Mouse (Mus musculus): ENCODE measurements around the gene Tshz2. TPM values are rescaled to one million over a fixed set of nuclear protein-coding genes. Genes with fewer than 3 reads are reported as not detected.

The Tshz2 gene
- polyA plus RNA-seq, 1 experiment from 2014 or later, result 1.0 TPM

DNA sequence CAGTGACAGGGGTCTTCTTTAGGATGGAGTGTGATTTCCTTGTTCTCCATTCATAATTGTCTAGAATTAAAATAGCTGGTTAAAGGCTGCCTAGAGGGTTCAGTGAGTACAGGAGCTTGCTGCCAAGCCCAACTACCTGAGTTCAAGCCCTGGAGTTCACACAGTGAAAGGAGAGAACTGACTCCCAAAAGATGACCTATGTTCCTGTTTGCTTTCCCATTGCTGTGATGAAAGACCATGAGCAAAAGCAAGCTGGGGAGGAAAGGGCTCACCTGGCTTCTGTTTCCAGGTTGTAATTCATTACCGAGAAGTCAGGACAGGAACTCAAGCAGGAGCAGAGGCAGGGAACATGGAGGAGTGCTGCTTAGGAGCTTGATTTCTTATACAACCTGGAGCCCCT, 416.0 kb downstream of the Tshz2 start:
- H3K36me3 ChIP-seq (ENCODE audit: control insufficient read depth, insufficient read depth), result no peaks in the 10 kb centered on the region
- H3K27me3 ChIP-seq (ENCODE audit: control insufficient read depth, insufficient read depth, low read depth, low read length), result no peaks in the 10 kb centered on the region
- H3K4me1 ChIP-seq (ENCODE audit: control insufficient read depth, low read depth, low read length), result no peaks in the 10 kb centered on the region
- H3K9me3 ChIP-seq (replicated peaks; ENCODE audit: control insufficient read depth, low read length), result no peaks in the 10 kb centered on the region
- no peak overlapping the region for H3K27ac ChIP-seq (ENCODE audit: low read length)
- WGBS (ENCODE audit: insufficient replicate concordance), result 66% methylated on average over 1 of the region's 1 CpGs
- no peak for ATAC-seq (ENCODE audit: low read depth)
- no peak overlapping the region for H3K4me3 ChIP-seq (ENCODE audit: low read depth, low read length)
- H3K9ac ChIP-seq (ENCODE audit: low read depth, low read length), result no peak overlapping the region
- no peak overlapping the region for H3K4me2 ChIP-seq (ENCODE audit: low read depth, low read length)

DNA sequence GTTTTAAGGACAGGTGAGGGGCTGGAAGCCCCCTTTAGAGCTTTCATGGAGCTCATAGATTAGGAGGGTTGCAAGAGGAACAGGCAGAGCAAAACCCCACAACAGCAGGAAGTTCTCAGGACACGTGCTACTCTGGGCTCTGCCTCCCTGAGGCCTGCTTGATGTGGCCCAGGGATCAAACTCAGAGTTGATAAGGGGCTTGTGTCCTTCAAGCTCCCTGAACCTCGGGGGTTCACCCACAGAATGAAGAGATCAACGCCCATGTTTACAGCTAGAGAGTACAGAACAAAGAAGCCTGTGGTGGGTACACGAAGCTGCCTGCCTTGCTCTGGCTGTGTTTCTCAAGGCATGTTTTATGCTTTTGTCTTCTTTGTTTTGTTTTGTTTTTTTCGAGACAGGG, 417.8 kb downstream of the Tshz2 start:
- Histone ChIP-seq H3K4me2 (ENCODE audit: low read depth, low read length) (no peak overlapping the region), H3K27me3 (ENCODE audit: control insufficient read depth, insufficient read depth, low read depth, low read length) (no peaks in the 10 kb centered on the region), H3K9me3 (replicated peaks; ENCODE audit: control insufficient read depth, low read length) (no peaks in the 10 kb centered on the region), H3K9ac (ENCODE audit: low read depth, low read length) (no peak overlapping the region), H3K27ac (ENCODE audit: low read length) (no peak overlapping the region), H3K4me3 (ENCODE audit: low read depth, low read length) (no peak overlapping the region), H3K4me1 (ENCODE audit: control insufficient read depth, low read depth, low read length) (no peaks in the 10 kb centered on the region), H3K36me3 (ENCODE audit: control insufficient read depth, insufficient read depth) (no peaks in the 10 kb centered on the region)
- no peak for ATAC-seq (ENCODE audit: low read depth)
- WGBS (ENCODE audit: insufficient replicate concordance), result 33% methylated on average over 5 of the region's 5 CpGs

DNA sequence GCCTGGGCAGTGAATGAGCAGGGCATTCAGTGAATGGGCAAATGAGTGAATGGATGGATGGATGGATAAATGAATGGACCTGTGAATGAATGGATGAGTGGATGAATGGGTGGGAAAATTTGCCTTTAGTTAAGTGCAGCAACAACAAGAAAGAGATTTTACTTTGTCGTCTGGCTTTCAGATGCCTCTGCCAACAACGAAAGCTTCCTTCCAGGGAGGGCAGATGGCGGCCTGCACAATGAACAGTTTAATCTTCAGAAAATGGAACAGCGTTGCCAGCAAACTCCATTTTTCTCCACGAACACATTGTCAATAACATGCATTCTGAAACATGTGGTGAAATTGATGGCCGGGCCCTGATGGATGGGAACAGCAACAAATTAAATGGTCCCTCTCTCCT, 418.6 kb downstream of the Tshz2 start:
- H3K36me3 ChIP-seq (ENCODE audit: control insufficient read depth, insufficient read depth), result no peaks in the 10 kb centered on the region
- no peak overlapping the region for H3K27ac ChIP-seq (ENCODE audit: low read length)
- H3K9ac ChIP-seq (ENCODE audit: low read depth, low read length), result no peak overlapping the region
- H3K27me3 ChIP-seq (ENCODE audit: control insufficient read depth, insufficient read depth, low read depth, low read length), result no peaks in the 10 kb centered on the region
- WGBS (ENCODE audit: insufficient replicate concordance), result 76% methylated on average over 6 of the region's 6 CpGs
- H3K4me2 ChIP-seq (ENCODE audit: low read depth, low read length), result no peak overlapping the region
- H3K9me3 ChIP-seq (replicated peaks; ENCODE audit: control insufficient read depth, low read length), result no peaks in the 10 kb centered on the region
- no peak for ATAC-seq (ENCODE audit: low read depth)
- H3K4me1 ChIP-seq (ENCODE audit: control insufficient read depth, low read depth, low read length), result no peaks in the 10 kb centered on the region
- H3K4me3 ChIP-seq (ENCODE audit: low read depth, low read length), result no peak overlapping the region

DNA sequence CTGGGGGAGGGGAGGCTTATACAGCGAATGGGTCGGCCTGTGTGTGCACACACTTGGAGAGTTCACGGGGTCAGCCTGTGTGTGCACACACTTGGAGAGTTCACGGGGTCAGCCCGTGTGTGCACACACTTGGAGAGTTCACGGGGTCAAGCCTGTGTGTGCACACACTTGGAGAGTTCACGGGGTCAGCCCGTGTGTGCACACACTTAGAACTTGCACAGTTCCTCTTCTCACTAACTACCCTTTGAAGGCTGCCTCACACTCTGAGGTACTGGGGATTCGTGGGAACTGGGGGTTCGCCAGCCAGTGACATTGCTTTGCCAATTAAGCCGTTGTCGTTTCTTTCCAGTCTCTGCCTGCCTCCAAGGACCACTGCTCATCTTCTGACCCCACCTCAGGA, 422.1 kb downstream of the Tshz2 start:
- Histone ChIP-seq H3K4me3 (ENCODE audit: low read depth, low read length) (no peak overlapping the region), H3K27me3 (ENCODE audit: control insufficient read depth, insufficient read depth, low read depth, low read length) (no peaks in the 10 kb centered on the region), H3K9me3 (replicated peaks; ENCODE audit: control insufficient read depth, low read length) (no peaks in the 10 kb centered on the region), H3K4me2 (ENCODE audit: low read depth, low read length) (no peak overlapping the region), H3K27ac (ENCODE audit: low read length) (no peak overlapping the region), H3K36me3 (ENCODE audit: control insufficient read depth, insufficient read depth) (no peaks in the 10 kb centered on the region), H3K9ac (ENCODE audit: low read depth, low read length) (no peak overlapping the region), H3K4me1 (ENCODE audit: control insufficient read depth, low read depth, low read length) (no peaks in the 10 kb centered on the region)
- WGBS (ENCODE audit: insufficient replicate concordance), result 54% methylated on average over 12 of the region's 12 CpGs
- ATAC-seq (ENCODE audit: low read depth), result no peak

DNA sequence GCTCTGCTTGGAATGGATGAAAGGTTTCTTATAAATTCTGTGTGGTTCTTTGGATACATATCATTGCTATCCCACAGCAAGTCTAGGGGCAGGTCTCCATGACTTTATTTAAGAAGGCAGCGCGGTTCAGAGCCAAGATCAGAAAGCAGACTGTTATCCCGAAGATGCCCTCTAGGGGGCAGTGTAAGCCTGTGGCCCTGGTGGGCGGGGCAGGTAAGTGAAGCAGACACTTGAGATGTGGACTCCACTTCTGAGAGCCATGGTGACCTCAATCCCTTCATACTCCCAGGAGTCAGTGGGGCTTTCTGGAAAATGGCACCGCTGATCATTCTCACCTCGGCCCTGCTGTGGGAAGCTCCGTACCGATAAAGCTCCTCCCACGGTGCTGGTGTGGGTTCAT, 422.6 kb downstream of the Tshz2 start:
- H3K4me2 ChIP-seq (ENCODE audit: low read depth, low read length), result no peak overlapping the region
- no peak overlapping the region for H3K9ac ChIP-seq (ENCODE audit: low read depth, low read length)
- H3K4me1 ChIP-seq (ENCODE audit: control insufficient read depth, low read depth, low read length), result no peaks in the 10 kb centered on the region
- no peak overlapping the region for H3K27ac ChIP-seq (ENCODE audit: low read length)
- no peak for ATAC-seq (ENCODE audit: low read depth)
- H3K4me3 ChIP-seq (ENCODE audit: low read depth, low read length), result no peak overlapping the region
- no peaks in the 10 kb centered on the region for H3K9me3 ChIP-seq (replicated peaks; ENCODE audit: control insufficient read depth, low read length)
- no peaks in the 10 kb centered on the region for H3K27me3 ChIP-seq (ENCODE audit: control insufficient read depth, insufficient read depth, low read depth, low read length)
- WGBS (ENCODE audit: insufficient replicate concordance), result 31% methylated on average over 9 of the region's 9 CpGs
- no peaks in the 10 kb centered on the region for H3K36me3 ChIP-seq (ENCODE audit: control insufficient read depth, insufficient read depth)

DNA sequence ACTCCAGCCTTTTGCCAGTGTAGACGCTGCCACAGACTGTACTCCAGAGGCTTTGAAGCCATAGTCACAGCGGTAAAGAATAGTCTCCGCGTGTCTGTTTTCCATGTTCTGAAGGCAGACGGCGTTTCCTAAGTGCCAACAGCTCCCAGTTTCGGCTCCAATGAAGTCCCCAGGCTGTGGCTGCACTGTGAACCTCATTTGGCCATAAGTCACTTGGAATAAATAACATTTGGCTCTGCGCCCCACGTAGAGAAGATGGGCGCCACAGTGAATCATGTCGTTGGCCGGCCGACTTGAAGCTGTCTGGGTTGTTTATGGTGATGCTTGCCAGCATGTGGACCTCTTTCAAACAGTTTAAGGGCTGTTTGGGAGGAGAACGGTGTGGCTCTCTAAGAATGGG, 426.0 kb downstream of the Tshz2 start:
- Histone ChIP-seq H3K27me3 (ENCODE audit: control insufficient read depth, insufficient read depth, low read depth, low read length) (no peaks in the 10 kb centered on the region), H3K4me3 (ENCODE audit: low read depth, low read length) (no peak overlapping the region), H3K27ac (ENCODE audit: low read length) (no peak overlapping the region), H3K4me2 (ENCODE audit: low read depth, low read length) (no peak overlapping the region), H3K36me3 (ENCODE audit: control insufficient read depth, insufficient read depth) (no peaks in the 10 kb centered on the region), H3K9ac (ENCODE audit: low read depth, low read length) (no peak overlapping the region), H3K9me3 (replicated peaks; ENCODE audit: control insufficient read depth, low read length) (no peaks in the 10 kb centered on the region), H3K4me1 (ENCODE audit: control insufficient read depth, low read depth, low read length) (no peaks in the 10 kb centered on the region)
- no peak for ATAC-seq (ENCODE audit: low read depth)
- WGBS (ENCODE audit: insufficient replicate concordance), result 76% methylated on average over 14 of the region's 14 CpGs

DNA sequence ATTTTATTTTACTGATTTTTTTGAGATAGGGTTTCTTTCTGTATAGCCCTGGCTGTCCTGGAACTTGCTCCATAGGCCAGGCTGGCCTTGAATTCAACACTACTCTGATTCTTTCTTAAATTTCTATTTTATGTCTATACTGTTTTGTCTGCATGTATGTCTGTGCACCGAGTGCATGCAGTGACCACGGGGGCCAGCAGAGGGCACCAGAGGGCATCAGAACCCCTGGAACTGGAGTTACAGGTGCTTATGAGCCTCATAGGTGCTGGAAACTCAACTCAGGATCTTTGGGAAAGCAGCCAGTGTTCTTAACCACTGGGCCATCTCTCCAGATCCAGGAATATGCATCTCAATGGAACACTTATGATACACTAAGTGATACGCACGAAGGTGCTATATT, 427.3 kb downstream of the Tshz2 start:
- no peaks in the 10 kb centered on the region for H3K4me1 ChIP-seq (ENCODE audit: control insufficient read depth, low read depth, low read length)
- H3K27me3 ChIP-seq (ENCODE audit: control insufficient read depth, insufficient read depth, low read depth, low read length), result no peaks in the 10 kb centered on the region
- no peaks in the 10 kb centered on the region for H3K9me3 ChIP-seq (replicated peaks; ENCODE audit: control insufficient read depth, low read length)
- WGBS (ENCODE audit: insufficient replicate concordance), result 56% methylated on average over 4 of the region's 4 CpGs
- H3K4me2 ChIP-seq (ENCODE audit: low read depth, low read length), result no peak overlapping the region
- H3K4me3 ChIP-seq (ENCODE audit: low read depth, low read length), result no peak overlapping the region
- H3K27ac ChIP-seq (ENCODE audit: low read length), result no peak overlapping the region
- no peaks in the 10 kb centered on the region for H3K36me3 ChIP-seq (ENCODE audit: control insufficient read depth, insufficient read depth)
- no peak overlapping the region for H3K9ac ChIP-seq (ENCODE audit: low read depth, low read length)
- no peak for ATAC-seq (ENCODE audit: low read depth)

DNA sequence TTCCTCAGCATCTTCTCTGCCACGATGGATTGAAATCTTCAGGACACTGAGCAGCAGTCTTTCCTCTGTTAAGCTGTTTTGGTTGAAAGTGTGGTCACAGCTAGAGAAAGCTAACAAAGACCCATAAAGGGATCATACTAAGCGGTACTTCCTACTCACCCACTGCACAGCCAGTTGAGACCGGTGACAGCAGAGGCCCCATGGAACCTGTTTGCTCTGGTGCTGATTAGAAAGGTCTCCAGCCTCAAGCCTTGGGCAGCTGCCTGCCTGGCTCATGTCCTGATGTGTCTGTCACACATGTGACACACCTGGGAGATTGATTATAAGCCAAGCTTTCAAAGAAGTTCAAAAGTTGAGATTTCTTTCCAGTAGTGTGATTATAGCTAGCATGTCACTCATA, 429.6 kb downstream of the Tshz2 start:
- H3K27me3 ChIP-seq (ENCODE audit: control insufficient read depth, insufficient read depth, low read depth, low read length), result no peaks in the 10 kb centered on the region
- no peaks in the 10 kb centered on the region for H3K4me1 ChIP-seq (ENCODE audit: control insufficient read depth, low read depth, low read length)
- no peak for ATAC-seq (ENCODE audit: low read depth)
- 77% methylated on average over 3 of the region's 3 CpGs for WGBS (ENCODE audit: insufficient replicate concordance)
- H3K4me2 ChIP-seq (ENCODE audit: low read depth, low read length), result no peak overlapping the region
- no peak overlapping the region for H3K27ac ChIP-seq (ENCODE audit: low read length)
- no peaks in the 10 kb centered on the region for H3K36me3 ChIP-seq (ENCODE audit: control insufficient read depth, insufficient read depth)
- H3K9me3 ChIP-seq (replicated peaks; ENCODE audit: control insufficient read depth, low read length), result no peaks in the 10 kb centered on the region
- no peak overlapping the region for H3K9ac ChIP-seq (ENCODE audit: low read depth, low read length)
- no peak overlapping the region for H3K4me3 ChIP-seq (ENCODE audit: low read depth, low read length)

DNA sequence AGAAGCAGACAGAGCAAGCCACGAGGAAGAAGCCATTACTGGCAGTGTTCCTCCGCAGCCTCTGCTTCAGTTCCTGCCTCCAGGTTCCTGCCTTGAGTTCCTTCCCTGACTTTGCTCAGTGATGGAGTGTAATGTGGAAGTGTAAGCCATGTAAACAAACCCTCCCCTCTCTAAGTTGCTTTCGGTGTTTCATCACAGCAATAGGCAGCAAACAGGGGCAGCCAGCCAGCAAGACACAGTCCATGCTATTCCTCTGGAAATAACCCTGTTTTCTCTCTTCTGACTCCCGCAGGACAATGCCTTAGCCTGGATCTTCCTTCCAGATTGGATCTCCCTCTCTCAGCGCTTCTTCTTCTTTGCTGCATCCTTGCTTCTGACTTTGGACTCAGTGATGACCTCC, 437.2 kb downstream of the Tshz2 start:
- WGBS (ENCODE audit: insufficient replicate concordance), result 63% methylated on average over 5 of the region's 5 CpGs

More for the DNA sequence above, 437.2 kb downstream of the Tshz2 start:
- Histone ChIP-seq H3K9ac (ENCODE audit: low read depth, low read length) (no peak overlapping the region), H3K27ac (ENCODE audit: low read length) (no peak overlapping the region), H3K36me3 (ENCODE audit: control insufficient read depth, insufficient read depth) (no peaks in the 10 kb centered on the region), H3K4me1 (ENCODE audit: control insufficient read depth, low read depth, low read length) (no peaks in the 10 kb centered on the region), H3K4me2 (ENCODE audit: low read depth, low read length) (no peak overlapping the region), H3K27me3 (ENCODE audit: control insufficient read depth, insufficient read depth, low read depth, low read length) (no peaks in the 10 kb centered on the region), H3K9me3 (replicated peaks; ENCODE audit: control insufficient read depth, low read length) (no peaks in the 10 kb centered on the region), H3K4me3 (ENCODE audit: low read depth, low read length) (no peak overlapping the region)
- ATAC-seq (ENCODE audit: low read depth), result no peak

Data from liver, embryonic 16.5 days (tissue).